Mouse (Mus musculus) gastrocnemius, adult 18-20 months (tissue): Measurements from ENCODE around the gene Pdzd4. TPM values are rescaled to one million over a fixed set of nuclear protein-coding genes. Genes with fewer than 3 reads are reported as not detected.

Source experiments
- DNase-seq: peaks from one replicate; pipeline ENCODE4 v3.0.0; 2021; ENCODE audit warnings: low spot score
- long read RNA-seq, 2 experiments: library from polyadenylated mRNA; stranded (forward); transcript quantifications; one replicate each; pipeline ENCODE4 v2.0.0; 2021
- total RNA-seq, 2 experiments: library from RNA; stranded (reverse); gene quantifications; 2 replicates each; pipeline ENCODE4 v1.2.3; 2021

The Pdzd4 gene
- total RNA-seq: 1 to 10 TPM in 1 of 2 experiments, under 1 TPM in 1; 0.66 to 1.0 TPM
- long read RNA-seq, experiment 1: 0 reads
- long read RNA-seq, experiment 2: 0 reads

- peak; percentile 2 for DNase-seq
Observed at GRCm38 (mm10) chrX:73824185-73825151, at the start of gene Pdzd4. Gene Pdzd4 (minus strand): TSS chrX:73824969.

DNA sequence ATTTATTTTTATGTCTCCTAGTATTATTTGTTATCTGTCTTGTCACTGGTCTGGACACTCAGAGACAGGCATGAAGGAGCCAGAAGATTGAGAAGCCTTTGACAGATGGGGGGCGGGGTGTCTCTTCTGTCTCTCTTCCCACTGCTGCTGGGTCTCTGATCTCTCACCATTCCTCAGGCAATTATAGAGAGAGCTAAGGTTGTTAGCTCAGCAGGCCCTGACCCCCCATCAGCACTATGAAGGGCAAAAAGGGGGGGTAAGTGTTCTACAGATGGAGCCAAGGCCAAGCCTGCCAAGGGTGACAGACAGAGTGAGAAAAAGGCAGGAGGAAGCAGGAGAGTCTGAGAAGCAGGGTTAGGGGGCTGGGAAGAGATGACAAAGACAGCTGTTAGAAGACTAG is 47.2 kb upstream of the Pdzd4 start:
- DNase-seq: no peak

DNA sequence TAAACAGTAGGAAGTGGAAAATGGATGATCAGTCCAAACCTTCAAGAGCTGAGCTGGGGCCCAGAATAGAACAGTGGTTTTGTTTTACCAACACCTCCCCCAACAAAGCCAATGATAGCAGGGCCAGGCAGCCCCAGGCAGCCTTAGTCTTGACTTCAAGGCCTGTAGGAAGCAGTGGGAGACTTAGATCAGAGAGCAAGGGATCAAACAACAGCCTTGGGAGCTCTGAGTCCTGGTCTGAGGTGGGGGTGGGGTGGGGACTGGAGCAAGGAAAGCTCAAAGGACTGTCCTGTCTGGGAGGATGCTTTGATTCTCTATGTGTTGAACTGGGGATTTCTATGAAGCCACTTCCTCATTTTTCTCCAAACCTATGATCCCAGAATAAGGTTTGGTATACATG is 46.7 kb upstream of the Pdzd4 start:
- DNase-seq: no peak

DNA sequence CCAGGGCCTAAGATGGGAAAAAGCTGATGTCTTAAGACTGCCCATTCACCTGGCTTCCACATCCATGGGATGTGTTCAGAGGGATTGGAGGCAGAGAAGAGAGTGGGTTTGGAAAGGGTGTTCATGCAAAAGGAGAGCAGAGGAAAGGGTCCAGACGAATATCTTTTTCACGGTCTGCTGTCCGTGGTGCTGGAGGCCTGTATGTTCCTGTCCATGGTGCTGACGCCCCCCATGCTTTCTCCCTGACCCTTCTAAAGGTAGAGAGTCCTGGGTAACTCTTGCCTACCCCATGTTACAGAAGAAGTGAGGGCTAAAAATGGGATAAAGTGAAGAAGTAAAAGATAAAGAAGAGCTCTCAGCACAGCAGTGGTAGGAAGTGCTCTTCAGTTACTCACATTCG is 44.6 kb upstream of the Pdzd4 start:
- DNase-seq: no peak

DNA sequence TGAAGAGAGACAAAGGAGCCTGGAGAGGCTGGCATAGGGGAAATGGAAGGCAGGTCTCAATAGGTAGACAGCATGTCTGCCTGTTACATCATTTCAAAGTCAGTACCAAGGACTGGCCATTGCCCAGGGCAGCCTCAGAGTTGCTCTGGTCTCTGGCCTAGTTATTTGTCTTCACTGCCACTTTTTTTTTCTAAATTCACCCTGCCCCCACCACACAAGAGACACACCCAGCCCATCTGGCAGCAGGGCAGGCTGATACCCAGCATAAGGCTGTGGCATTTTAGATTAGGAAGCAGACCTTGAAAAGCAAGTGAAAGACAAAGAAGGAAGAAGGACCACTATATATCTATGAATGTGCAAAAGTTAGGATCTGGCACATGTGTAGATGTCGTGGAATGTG is 43.1 kb upstream of the Pdzd4 start:
- no peak for DNase-seq

DNA sequence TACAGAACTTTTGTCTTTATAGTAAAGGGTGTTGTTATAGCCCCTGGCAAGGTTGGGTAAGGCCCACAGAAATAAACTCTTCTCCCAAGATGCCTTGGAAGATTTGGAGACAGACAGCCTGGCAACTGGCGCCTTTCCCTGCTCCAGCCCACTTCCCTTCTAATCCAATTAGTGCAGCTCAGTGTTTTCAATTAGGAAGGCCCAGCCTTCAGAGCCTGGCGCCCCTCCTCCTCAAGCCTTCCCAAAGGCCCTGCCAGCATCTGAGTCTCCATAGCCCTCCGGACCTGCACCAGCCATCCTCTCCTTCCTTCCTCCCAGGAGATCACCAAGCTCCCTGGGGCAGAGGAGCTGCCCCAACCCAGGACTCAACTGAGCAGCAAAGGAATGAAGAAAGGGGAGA is 42.5 kb upstream of the Pdzd4 start:
- DNase-seq: no peak

- DNase-seq: no peak
Observed at GRCm38 (mm10) chrX:73864692-73865091, 39.9 kb upstream of the Pdzd4 start.

DNA sequence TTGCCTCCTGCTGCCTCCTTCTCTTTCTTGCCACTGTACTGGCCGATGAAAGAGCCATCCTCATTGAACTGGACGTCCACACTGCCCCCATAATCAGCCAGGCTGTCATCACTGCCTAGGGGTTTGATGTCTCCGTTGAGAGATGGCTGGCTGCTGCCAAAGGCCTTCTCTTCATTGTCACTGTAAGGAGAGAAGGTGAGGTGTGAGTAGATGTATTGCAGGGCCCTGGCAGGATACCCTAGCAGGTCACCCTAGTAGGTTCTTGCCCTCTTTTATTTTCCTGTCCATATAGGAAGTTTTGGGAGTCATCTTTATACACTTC is 30.3 kb upstream of the Pdzd4 start:
- DNase-seq: no peak

DNA sequence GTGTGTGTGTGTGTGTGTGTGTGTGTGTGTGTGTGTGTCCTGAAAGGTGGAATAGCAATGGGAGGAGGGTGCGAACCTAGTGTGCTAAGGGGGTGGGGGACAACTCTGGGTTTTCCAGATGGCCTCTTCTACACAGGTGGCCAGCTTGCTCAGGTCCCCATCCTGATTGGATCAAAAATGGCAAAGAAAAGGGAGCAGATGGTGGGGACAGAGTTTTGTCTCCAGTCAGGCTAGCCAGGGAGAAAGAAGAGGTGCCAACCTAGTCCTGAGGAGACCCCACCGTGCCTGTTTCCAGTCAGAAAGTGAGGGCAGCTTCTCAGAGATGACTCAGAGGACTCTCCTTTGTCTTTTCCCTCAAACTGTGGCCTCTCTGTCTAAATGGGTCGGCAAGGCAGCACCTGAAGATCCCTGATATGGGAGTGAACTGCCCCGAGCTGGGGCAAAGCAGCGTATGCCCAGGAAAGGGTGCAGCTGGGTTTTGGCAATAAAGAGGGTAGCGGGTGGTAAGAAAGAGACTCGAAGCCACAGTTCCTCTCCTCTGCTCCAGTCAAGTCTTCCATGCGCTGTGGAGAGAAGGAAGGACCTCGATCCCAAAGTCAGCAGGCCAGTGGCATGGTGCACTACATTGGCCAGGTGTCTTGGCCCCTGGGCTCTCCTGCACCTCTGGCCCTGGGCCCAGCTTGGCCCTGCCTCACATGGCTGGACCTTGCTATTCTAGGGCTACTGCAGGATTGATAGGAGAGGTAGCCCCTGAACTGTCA is 29.7 kb upstream of the Pdzd4 start:
- DNase-seq: no peak

DNA sequence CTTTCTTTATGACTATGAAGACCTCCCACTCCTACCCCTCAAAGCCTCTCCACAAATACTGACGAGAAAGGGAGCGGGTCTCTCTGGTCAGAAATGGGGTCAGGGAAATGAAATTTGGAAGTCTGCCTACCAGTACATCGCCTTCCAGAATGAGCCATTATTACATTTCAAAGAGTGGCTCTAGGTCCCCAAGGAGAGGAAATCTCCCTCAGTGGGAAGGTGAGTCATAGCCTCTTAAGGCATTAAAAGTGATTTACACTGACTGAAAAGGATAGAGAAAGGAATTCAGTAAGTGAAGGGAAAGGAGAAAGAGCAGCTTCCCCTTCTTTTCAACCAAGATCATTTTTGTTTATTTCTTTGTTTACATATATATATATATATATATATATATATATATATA is 11.9 kb upstream of the Pdzd4 start:
- no peak for DNase-seq

DNA sequence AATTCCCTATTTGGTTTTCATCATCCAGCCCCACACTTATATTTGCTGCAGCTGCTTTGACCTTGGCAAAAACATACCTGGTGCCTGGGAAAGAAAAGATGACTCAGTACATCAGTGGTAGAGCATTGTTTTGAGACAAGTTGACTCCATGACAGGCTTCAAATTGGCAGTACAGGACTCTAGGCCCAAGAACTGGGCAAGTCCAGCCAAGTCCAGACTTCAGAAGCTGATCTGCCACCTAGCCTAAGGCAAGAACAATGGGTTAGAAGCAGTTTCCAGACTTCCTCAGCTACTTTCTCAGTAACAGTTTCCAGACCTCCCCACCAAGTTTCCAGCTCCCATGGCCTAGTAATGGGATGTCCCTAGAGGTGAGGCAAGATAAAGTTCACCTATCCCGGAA is 11.0 kb upstream of the Pdzd4 start:
- DNase-seq: no peak

GRCm38 (mm10) chrX:73823747-73824146 is 1.0 kb downstream of the Pdzd4 start:
- no peak for DNase-seq

GRCm38 (mm10) chrX:73816596-73817314 is 8.0 kb downstream of the Pdzd4 start:
- DNase-seq: no peak

- no peak for DNase-seq
Observed at GRCm38 (mm10) chrX:73815072-73815471, 9.7 kb downstream of the Pdzd4 start.

GRCm38 (mm10) chrX:73805814-73806213 is 19.0 kb downstream of the Pdzd4 start:
- DNase-seq: no peak

DNA sequence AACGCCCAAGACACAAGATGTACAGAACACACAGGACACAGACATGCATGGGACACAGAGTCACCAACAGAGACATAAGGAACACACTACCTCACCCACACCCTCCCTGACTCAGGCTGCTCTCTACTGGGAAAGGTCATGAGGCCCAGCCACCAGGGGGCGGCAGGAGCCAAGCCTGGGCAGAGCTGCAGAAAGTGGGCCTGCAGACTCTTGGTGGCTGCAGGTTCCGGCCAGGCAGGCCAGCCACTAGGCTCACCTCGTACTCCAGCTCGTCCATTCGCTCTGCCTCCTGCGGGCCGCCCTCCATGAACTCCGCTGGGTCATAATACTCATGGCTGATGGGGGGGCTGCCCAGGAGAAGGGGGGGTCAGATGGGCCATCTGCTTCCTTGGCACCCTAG is 26.3 kb downstream of the Pdzd4 start:
- peak; percentile 62 for DNase-seq

DNA sequence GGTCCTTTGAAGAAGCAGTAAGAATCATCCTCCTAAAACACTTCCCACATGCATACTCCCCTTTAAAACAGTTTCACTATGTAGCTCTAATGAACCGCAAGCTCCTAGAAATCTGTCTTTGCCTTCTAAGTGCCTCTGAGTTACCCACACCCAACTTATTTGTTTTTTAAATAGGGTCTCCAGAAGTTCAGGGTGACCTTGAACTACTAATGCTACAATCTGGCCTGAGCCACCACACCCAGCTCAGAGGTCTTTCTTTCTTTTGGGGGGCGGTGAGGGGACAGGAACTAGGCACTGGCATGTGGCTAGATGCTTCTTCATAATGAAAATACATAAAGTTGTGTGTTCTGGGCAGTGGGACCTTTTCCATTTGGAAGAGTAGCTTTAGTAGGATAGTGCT is 27.3 kb downstream of the Pdzd4 start:
- DNase-seq: no peak

DNA sequence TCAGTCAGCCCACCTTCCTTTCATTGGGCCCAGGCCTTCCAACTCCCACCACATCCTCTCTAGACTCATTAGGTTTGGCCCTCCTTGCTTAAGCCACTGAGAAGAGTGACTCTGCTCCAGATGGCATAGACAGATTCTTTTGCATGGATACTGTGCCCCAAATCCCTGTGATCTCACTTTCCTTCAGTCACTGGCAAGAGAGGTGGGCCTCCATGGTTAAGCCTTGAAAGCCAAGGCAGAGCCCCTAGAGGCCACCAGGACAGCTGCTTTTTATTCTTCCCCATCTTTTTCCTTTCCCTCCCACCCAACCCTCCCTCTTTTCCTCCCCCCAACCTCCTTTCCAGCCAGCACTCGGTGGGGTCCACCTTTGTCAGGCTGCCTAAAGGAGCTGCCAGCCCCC is 31.3 kb downstream of the Pdzd4 start:
- no peak for DNase-seq

DNA sequence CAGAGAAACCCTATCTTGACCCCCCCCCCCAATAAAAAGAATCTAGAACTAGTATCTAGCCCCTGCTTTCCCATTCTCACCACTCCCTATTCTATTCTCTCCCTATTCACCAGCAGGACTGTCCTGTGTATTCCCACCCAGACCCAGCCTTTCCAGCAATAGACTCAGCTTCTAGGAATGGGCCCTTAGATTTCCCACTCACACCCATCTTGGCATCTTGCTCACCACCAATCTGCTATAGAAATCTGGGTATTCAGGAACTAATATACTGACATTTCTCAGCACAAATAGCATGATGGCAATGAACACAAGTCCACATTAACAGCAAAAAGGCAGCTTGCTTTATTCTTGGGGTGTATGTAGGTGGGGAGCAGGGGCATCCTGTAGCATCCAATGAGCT is 31.7 kb downstream of the Pdzd4 start:
- DNase-seq: no peak

- DNase-seq: no peak
Observed at GRCm38 (mm10) chrX:73788501-73788900, 36.3 kb downstream of the Pdzd4 start.

GRCm38 (mm10) chrX:73787225-73787558 is 37.6 kb downstream of the Pdzd4 start:
- no peak for DNase-seq
